Comparison of ENCODE assay signal across 9 mouse cellular contexts in the genomic region with DNA sequence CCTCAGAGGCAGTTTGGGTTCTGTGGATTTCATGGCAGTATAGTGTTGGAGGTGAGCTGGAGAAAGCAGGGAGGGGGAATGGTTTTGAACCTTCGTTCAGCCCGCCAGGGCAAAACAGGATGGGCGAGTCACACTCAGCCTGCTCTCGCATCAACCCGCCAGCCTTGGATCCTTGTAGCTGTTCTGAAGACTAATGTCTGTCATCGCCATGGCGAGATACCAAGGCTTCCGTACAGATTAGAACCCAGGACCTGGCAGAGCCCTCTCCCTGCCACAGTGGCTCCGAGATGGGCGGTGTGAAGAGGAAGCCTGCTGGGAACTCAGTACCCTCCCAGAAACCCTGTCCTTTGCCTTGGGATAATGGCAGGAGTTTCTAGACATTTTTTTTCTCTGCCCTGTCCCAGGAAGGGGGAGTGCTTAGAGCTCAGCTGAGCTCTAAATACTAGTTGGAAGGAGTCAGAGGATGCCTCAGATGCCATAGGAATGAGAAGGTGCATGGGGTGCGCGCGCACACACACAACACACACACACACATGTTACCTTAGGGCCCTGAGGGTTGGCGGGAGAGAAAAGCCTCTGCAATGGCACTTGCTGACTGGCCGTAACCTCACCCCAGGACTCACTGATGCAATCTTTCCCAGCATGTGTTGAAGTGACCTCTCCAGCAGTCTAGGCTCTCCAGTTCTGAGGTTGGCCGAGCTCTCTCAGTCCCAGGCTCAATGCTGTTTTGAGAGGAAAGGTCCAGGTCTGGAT. TPM values are rescaled to one million over a fixed set of nuclear protein-coding genes. Genes with fewer than 3 reads are reported as not detected.
DNase-seq lines count a peak whose midpoint lies in the region; ATAC-seq lines count a peak whose summit lies in the region.
"Had no signal": no experiment of that assay in that cellular context is flagged by ENCODE, and none has a peak within 500 bp of the region (broad histone marks: within the 10 kb centered on the region; RNA-seq: fewer than 3 reads in every experiment).

No protein-coding gene starts in this region.

- H3K4me3 ChIP-seq in lung, embryonic 15.5 days = no peak overlapping the region

- 77% methylated on average over 16 of the region's 16 CpGs for WGBS in lung, embryonic 15.5 days

- no peaks in the 10 kb centered on the region for H3K36me3 ChIP-seq in lung, embryonic 15.5 days

- no peaks in the 10 kb centered on the region for H3K9me3 ChIP-seq in lung, embryonic 15.5 days

- no peak overlapping the region for H3K9ac ChIP-seq in lung, embryonic 15.5 days

- no peak for ATAC-seq in lung, embryonic 15.5 days (ENCODE audit: borderline replicate concordance, extremely low read depth, low FRiP score, low TSS enrichment)

- H3K27me3 ChIP-seq in lung, embryonic 15.5 days = no peaks in the 10 kb centered on the region

- H3K4me1 ChIP-seq in lung, embryonic 15.5 days = peaks cover 77% of the 10 kb centered on the region

- intact Hi-C loops in left cerebral cortex, postnatal 4 days (cut with DNase I) = no loop called here

- no peak overlapping the region for H3K4me2 ChIP-seq in lung, embryonic 15.5 days

- DNase-seq in gastrocnemius, postnatal 25 days = peak; percentile 57
- no peak for DNase-seq in gastrocnemius, postnatal 10 days
- peak; percentile 82 for DNase-seq in 3134 (ENCODE audit: extremely low read depth, insufficient read length, low spot score)
- DNase-seq in Muller cell, postnatal 12 days (ENCODE audit: inconsistent ontology term) = peak; percentile 79
- DNase-seq in kidney, postnatal 14 days = no peak
- DNase-seq in layer of hippocampus, adult 9-11 months = no peak
- no peak for DNase-seq in left cerebral cortex, postnatal 4 days
- DNase-seq: thymus, adult 2 months had no signal

- 0 out of 2 replicates have a peak overlapping the region, but pooled peaks have one; percentile 20 for H3K27ac ChIP-seq in lung, embryonic 15.5 days

RNA-seq across cellular contexts. Expression of gene Tnk2, which starts 14.0 kb away (rescaled TPM):
- total RNA-seq in gastrocnemius, postnatal 25 days (2021) = 10 to 100 TPM; 35.7 to 41.4 TPM
- total RNA-seq in gastrocnemius, postnatal 10 days (2021) = 10 to 100 TPM; 51.6 to 82.2 TPM
- 17.2 and 17.6 TPM in 2 replicates for polyA plus RNA-seq in lung, embryonic 15.5 days (2015; fragmentation: Nextera tagmentation; extraction: Ambion mirVana)
- 10 to 100 TPM; 84.7 to 99.6 TPM for total RNA-seq in left cerebral cortex, postnatal 4 days (2021)

RNA-seq across cellular contexts. Expression of gene Tfrc, which starts 49.0 kb away (rescaled TPM):
- 100 to 1,000 TPM; 192 to 211 TPM for total RNA-seq in gastrocnemius, postnatal 25 days (2021)
- total RNA-seq in gastrocnemius, postnatal 10 days (2021) = 100 to 1,000 TPM; 160 to 197 TPM
- 50.5 and 53.8 TPM in 2 replicates for polyA plus RNA-seq in lung, embryonic 15.5 days (2015; fragmentation: Nextera tagmentation; extraction: Ambion mirVana)
- total RNA-seq in left cerebral cortex, postnatal 4 days (2021) = 10 to 100 TPM; 77.2 to 90.3 TPM

Comparison
In these comparisons a context has a peak if more than half of its experiments do, and no peak if none do; other contexts are left out.
1. DNase-seq: peak in gastrocnemius, postnatal 25 days (single experiment), 3134 (single experiment) and Muller cell, postnatal 12 days (single experiment); none in gastrocnemius, postnatal 10 days (single experiment), kidney, postnatal 14 days (single experiment), layer of hippocampus, adult 9-11 months (single experiment) and left cerebral cortex, postnatal 4 days (single experiment).